Mouse (Mus musculus) urinary bladder, postnatal 14 days (tissue): ENCODE results near the gene Usp34.
"Not testable (repeated sequence)": the region's sequence is repeated elsewhere in the genome, so short reads cannot be mapped to it uniquely, and the experiment has no call there.

Experiments
- DNase-seq: peaks from one replicate; pipeline ENCODE4 v3.0.0; 2021; ENCODE audit warnings: low spot score

Usp34 gene

DNA sequence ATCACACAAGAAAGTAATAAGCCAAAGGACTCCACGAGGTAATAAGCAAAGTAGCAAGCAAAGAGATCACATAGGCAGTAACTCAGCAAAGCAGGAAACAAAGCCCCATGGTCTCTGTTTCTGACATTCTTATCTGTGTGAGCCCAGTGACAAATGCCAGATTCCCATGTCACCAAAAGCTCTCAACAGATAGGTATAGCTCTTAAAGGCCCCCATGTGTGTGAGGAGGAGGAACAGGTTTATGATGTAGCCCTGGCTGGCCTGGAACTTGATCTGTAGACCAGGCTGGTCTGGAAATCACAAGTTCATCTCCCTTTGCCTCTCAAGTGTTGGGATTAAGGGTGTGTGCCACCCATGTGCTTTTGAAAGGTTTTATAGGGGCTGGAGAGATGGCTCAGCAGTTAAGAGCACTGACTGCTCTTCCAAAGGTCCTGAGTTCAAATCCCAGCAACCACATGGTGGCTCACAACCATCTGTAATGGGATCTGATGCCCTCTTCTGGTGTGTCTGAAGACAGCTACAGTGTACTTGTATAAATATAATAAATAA lies 53.1 kb downstream of the Usp34 start:
- not testable (repeated sequence) for DNase-seq

DNA sequence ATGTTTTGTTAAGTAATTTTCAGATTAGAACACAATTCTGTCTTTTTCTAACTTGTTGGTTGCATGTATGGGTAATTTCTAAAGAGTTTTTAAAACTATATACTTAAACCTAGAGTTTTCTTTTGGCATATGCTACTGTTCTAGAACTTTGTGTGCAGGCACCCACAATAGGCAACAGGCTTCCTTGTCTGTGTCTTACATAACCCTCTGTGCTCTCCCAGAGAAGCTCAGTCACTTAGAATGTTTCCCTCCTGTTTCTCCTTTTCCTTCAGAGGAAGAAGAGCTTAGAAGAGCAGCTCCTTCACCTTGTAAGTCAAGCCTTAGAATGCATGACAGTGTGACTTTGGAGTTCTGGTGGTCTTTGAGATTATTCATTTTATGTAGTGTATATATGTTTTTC lies 55.6 kb downstream of the Usp34 start:
- no peak for DNase-seq

DNA sequence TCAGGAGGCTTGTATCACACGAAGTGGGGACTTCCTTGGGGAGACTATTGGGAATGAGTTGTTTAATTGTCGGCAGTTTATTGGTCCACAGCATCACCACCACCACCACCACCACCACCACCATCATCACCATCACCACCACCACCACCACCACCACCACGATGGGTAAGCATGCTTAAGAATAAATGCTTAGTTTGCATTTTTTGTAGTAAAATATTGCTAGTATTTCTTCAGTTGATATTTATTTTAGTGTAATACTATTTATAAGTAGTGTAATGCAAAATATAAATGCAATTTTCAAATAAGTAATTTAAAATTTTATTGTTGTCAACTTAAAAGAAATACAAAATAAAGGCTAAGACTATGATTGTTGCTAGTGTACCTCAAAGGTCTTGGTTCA lies 57.7 kb downstream of the Usp34 start:
- DNase-seq: no peak

DNA sequence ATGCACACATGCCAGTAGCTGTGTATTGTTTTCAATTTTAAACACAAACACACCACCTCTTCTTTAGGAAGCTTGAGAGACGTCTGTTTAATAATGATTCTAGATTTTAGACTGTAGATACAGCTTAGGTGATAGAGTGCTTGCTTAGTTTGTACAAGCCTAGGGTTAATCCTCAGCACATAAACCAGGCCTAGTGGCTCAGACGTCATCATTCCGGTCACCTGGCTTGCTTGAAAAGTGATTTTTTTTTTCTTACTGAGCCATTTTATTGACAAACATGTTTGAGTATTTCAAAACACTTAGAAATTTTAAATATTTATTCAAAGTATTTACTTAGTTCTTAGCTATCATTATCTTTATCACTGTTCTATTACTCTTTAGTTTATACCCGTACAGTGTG lies 65.3 kb downstream of the Usp34 start:
- DNase-seq: no peak

DNA sequence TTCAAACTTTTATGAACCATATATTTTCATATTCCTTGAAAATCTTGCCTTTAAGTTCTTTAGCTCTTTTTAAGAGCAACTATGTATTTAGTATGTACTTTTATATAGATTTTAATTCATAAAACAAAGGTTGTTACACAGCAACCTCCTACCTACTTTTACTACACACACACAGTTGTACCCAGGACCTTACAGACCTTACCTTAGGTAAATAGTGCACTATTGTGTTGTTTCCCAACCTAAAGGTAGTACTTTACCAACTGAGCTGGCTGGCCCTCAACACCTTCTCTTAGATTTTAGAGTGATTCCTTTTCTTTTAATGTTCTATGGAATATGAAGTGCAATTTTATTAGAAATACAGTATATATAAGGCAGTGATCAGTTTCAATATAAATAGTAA lies 65.8 kb downstream of the Usp34 start:
- DNase-seq: no peak

DNA sequence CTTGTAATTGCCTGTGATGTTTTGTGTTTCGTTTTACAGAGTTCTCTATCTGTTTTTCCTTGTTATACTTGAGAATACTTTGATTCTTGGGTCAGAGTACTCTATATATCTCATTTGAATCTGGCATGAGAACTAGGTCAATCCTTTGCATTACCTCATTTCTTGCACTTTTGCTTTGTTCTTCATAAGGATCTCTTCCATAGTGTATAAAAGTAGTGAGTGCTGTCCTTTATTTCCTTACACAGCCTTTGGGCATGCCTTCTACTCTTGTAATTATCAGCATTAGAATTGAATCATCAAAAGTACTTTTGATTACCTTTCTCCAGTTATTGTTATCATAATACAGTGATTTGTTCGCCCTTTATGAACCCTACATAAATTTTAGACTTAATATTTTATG lies 73.4 kb downstream of the Usp34 start:
- no peak for DNase-seq

DNA sequence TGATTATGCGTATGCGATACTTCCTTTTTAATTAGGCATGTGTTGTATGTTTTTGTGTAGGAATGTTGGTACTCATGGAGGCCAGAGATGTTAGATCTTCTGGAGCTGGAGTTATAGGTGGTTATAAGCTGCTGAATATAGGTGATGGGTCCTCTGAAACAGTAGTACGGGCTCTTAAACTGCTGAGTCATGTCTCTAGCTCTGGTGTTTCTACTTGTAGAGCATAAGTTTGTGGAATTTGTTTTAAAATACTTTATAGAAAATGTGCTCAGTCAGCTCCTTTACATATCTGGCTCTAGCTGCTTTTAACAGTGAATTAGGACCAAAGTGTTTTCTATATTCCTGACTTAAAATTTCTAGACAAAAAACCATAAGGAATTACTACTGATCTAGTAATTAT lies 73.9 kb downstream of the Usp34 start:
- DNase-seq: no peak

DNA sequence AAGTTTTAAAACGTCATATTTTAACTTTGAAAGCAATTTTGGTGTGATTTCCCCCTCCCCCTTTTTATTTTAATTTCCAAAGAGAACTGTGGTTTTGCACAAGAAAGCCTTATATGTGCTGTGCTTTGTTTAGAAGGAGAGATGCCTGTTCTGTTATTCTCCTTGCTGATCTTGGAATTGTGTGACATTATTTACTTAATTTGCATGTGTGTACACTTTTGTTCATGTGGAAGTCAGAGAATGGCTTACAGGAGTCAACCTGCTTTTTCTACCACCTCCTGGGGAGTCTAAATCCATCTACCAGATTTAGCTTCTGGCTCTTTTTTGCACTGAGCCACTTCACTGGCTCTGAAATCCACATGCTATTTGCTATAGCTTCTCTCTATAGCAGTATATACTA lies 76.1 kb downstream of the Usp34 start:
- DNase-seq: no peak

DNA sequence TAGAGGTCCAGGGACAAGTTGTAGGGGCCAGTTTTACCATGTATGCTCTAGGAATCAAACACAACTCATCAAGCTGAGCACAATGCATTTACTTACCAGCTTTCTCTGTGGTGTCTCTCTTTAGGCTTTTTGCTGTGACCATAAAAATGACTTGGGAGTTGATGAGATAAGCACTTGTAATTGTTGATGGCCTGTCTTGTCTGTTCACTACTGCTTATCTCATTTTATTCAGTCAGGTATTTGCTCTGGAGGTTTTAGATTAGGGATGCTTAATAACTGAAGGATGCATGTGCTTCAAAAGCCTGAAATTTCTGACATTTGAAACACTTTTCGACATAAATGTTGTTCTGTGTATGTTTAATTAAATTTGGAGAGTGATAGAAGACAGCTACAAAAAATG lies 83.0 kb downstream of the Usp34 start:
- DNase-seq: no peak

DNA sequence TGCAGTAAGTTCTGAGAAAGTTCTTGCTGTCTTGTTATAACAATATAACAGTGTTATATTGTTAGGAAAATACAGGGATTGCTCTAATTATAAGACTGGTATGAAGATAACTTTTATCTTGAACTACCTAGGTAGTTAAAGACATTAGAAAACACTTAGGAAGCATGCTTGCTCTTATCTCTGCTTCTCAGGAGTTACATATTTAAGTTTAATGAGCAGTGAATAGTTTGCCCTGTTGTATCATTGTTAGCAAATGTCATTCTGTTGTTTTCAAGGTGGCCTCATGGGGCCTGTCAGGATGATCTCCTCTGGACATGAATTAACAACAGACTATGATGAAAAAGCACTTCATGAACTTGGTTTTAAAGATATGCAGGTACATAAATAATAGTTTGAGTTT lies 85.9 kb downstream of the Usp34 start:
- no peak for DNase-seq

DNA sequence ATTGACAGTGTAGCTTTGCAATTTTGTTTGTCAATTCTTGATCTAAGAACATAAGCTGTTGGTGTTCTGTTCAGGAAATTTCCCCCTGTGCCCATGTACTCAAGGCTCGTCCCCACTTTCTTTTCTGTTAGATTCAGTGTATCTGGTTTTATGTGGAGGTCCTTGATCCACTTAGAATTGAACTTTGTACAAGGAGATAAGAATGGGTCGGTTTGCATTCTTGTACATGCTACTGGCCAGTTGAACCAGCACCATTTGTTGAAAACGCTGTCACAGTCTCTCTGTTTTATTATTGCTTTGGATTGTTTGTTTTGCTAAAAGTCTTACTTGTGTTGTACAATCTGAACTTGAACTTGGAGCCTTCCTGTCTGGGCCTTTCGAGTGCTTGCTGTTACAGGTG lies 89.9 kb downstream of the Usp34 start:
- DNase-seq: no peak

DNA sequence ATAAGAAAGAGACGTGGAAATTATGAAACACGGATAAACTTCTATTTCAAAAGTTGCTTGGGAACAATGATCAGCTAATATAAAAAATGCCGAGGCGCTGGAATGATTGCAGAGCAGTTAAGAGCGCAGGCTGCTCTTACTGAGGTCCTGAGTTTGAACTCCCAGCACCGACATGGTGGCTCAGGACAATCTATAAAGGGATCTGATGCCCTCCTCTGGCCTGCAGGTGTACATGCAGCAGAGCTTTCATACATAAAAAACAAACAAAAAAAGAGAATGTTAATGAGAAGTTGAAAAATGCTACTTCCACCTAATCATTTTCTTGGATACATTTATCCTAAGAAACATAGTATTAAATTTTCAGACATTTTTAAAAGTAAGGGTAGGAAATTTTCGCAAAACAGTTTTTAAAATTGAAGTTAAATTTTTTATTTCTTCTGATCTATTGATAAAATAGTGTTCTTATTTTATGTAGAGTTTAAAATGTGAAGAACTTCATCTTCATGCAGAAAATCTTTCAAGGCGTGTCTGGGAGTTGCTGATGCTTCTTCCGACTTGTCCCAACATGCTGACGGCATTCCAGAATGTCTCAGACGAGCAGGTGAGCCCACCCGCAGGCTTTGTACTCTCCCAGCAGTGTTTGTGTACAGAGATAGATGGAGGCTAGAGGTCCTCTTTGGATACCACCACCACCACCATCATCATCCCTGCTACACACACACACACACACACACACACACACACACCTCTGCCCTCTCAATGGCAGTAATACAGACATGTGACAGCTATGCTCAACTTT lies 94.5 kb downstream of the Usp34 start:
- no peak for DNase-seq

DNA sequence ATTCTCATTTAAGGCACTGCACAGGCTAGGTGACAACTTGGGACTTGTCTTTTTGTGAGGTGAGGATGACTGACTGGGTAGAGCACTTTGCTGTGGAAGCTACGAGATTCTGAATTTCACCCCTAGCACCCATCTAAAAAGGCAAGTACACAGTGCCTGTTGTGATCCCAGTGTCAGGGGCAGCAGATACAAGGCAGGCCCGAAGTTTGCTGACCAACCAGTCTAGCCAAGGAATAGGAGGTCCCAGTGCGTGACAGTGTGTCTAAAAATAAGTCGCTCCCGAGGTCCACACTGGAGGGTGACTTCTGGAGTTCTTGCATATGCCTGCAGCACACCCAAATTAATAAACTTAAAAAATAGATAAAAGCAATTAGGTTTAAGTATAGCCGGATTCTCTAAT lies 121.6 kb downstream of the Usp34 start:
- DNase-seq: no peak

DNA sequence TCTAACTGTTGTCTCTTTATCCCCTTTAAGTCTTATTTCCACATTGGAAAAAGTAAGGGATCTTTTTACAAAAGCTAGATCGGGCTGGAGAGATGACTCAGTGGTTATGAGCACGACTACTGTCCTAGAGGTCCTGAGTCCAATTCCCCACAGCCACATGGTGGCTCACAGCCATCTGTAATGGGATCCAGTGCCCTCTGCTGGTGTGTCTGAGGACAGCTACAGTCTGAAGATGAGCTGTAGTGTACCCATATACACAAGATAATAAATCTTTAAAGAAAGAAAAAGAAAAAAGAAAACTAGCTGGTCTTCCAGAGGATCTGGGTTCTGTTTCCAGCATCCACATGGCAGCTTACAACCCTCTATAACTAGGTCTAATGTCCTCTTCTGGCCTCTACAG lies 123.3 kb downstream of the Usp34 start:
- DNase-seq: no peak

DNA sequence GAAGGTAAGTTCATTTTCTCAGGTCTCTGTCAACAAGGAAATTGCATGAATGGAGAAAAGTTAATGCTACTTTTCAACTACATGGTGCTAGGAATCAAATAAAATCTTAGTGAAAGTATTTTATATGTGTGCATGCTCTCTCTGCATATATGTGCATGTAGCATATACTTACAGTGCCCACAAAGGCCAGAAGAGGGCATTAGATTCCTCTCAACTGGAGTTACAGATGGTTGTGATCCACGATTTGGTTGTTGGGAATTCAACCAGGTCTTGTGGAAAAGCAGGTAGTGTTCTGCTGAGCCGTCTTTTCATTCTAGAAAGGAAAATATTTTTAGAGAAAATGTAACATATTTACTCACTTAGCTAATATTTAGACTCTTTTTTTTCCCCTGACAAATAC lies 129.4 kb downstream of the Usp34 start:
- no peak for DNase-seq

DNA sequence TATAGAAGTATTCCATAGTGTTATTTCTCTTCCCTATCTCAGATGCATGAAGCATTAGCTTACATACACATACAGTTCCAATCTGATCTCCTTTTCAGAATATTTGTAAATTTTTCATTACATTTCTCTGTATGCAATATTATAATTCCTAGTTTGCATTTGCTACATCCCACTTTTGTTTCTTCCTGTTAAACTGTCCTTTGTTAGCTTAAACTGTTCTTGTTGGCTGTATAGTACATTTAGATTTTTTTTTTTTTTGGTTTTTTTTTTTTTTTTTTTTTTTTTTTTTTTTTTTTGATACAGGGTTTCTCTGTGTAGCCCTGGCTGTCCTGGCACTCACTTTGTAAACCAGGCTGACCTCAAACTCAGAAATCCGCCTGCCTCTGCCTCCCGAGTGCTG lies 159.2 kb downstream of the Usp34 start:
- not testable (repeated sequence) for DNase-seq

DNA sequence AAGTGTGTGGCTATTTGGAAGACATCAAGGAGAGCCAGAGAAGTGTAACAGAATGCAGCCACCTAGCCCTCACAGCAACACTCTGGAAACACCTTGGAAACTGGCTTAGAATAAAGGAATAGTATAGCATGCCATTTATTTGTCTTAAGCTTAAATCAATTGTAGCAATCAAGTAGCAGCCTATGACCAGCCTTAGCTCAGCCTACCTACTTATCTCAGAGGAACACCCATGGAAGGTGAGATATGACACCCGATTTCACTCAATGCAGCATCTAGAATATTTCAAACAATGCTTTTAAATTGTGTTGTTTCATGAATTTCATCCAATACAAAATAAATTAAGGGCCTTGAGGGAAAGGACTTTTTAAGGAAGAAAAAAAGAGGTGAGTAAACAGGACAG lies 183.3 kb downstream of the Usp34 start:
- DNase-seq: no peak

DNA sequence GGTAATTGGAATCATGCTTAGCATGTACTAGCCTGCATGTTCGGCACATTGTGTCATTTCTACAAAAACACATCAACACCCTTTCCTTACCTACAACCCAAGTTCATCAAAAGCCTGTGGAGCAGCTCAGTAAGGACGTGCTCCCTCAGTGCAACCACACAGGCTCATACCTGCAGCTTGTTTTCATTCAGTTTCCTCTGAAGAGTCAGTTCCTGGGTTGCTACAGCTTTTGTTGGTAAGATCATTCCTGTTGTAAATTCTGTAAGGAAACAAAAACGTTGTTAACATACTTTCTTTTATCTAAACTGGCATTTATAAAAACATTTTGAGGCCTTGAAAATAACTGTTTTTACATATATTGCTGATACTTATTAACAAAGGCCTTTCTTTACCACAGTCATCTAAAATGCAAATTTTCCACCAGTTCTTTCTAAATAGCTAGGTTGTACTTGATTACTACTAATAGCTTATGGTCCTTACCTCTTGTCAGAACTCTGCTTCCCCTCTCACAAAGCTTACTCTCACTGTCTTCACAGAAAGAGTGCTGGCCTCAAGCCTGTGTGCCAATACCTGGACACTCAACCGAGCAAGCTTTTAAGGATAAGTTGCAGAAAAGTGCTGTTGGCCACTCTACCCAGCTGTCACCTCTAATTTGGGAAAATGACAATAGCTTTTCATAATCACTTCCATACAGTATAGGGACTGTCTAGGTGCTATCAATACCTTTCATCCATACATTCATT lies 185.5 kb downstream of the Usp34 start:
- no peak for DNase-seq

DNA sequence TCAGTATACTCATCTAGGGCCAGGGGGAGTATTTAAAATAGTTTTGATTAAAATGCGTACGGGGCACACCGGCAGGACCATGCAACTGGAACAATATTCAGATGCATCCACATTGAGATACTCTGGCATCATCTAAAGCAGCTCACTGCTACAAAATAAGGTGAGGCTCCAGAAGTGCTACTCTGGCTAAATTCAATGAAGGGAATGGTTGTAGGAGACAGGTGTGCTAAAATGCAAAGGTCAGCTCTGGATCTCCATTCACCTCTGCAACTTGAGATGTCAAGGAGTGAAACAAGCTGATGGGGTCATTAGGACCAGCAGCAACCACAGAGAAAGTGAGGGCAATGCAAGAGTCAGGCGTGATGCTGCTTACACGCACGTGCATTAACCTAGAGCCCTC lies 188.5 kb downstream of the Usp34 start:
- DNase-seq: no peak

DNA sequence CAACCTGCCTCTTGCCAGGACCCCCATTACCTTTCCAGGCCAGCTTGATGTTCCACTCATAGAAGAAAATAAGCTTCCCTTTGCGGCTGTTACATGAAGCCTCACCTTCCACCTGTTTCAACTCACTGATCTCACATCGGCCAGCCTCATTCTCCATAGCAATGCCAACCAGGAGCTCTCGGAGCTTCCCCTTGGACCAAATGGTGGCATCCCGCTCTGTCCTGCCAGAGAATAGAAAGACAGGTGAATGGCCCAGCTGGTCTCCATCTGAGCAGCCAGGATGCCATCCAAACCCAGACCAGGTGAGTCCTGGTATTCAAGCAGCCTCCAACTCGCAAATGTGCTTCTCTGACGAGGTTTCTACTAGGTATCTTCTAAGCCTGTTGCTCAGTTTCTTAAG lies 190.0 kb downstream of the Usp34 start:
- DNase-seq: no peak

DNA sequence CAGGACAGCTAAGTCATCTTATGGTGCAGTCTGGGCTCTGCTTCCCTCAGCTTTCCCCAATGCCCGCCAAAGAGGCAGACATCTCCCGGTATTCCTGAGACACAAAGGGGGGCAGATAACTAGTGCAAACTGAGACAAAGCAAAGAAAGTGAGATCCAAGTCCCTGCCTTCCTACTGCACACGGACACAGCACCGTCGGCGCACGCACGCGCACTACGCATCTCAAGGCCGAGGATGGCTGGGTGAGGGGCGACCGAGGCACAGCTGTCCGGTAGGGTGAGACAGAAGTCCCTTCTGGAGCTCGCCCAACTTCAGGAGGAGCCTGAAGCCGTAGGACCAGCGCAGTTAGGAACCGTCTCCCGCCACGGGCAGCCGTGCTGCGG lies 190.6 kb downstream of the Usp34 start:
- DNase-seq: peak; percentile 66

DNA sequence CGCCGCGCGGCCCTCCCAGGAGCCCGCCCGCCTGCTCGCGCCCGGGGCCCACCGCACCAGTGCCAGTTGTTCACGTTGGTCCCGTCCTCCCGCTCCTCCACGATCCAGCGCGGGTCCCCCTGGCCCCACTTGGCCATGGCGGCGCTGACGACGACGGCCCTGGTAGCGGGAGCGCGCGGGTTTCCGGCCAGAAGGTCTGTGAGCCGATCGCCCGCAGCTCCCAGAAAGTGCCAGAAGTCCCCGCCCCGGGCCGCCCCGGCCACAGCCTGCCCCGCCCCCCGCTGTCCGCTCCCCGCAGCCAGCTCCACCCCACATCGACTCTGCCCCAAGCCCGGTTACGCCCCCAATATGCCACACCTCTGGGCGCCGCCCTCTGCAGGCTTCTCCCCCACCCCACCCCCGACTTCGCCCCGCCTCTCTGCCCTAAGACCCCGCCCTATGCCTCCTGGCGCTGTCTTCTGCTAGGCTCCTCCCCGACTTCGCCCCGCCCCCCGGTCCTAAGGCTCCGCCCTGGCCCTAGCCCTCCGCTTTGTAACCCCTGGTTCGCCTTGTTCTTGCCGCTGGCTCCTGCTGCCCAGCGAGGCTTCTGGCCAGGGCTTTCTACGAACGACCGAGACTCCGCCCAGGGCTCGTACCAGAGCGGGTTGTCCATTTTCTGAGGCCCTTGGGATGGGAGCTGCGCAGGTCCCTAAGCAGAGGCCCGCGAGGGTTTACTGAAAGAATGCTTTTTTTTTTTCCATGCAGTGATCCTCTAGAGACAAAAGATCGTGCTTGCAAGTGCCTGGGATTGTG lies 191.2 kb downstream of the Usp34 start, which contains the start of gene Ahsa2:
Gene Ahsa2, minus strand, starts transcription at position 313 of the 792 bp plus-strand sequence.
- peak; percentile 98 for DNase-seq

DNA sequence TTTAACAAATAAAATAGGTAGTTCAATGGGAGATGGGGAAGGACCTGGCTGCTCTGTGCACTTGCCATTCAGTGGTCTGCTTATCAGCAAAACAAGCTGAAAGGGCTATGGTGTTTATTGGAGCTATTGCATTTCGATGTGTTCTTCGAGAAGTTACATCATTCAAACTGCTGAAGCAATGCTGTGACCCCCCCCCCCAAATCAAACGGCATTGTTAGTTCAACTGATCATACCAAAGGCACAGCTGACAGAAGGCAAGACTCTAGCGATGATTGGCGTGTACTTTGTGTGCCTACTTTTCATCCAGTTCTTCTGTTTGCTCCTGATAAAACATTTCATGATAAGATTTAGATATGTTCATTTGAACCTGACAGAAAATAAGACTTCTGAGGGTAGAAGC lies 191.9 kb downstream of the Usp34 start:
- no peak for DNase-seq
